Mouse (Mus musculus) left cerebral cortex, adult 2 months (tissue): ENCODE results near the gene Hk1. TPM values are rescaled to one million over a fixed set of nuclear protein-coding genes. Genes with fewer than 3 reads are reported as not detected.
"Not testable (repeated sequence)": the region's sequence is repeated elsewhere in the genome, so short reads cannot be mapped to it uniquely, and the experiment has no call there.

Source experiments
- DNase-seq, 2 experiments: peaks; one replicate each; pipeline ENCODE4 v3.0.0; 2021 to 2022; ENCODE audit warnings: low spot score in 2 of 2, mixed read lengths in 1 of 2; ENCODE audit errors: extremely low spot score in 1 of 2
- H3K27ac ChIP-seq: fragments of 200-600 bp; 2 replicates; pipeline ENCODE4 v1.8.1; 2022
- H3K4me3 ChIP-seq: fragments of 200-600 bp; 2 replicates; pipeline ENCODE4 v1.8.1; 2022
- CTCF ChIP-seq: fragments of 200-600 bp; IDR thresholded peaks from 2 replicates; pipeline ENCODE4 v1.8.1; 2022; ENCODE audit warnings: antibody characterized with exemption, mild to moderate bottlenecking, moderate library complexity
- intact Hi-C: fragments of 180-260 bp; cut with DNase I; formaldehyde crosslinking; loops from one replicate; pipeline ENCODE4 v1.15.1; 2025
- total RNA-seq, 2 experiments: library from RNA; stranded (reverse); gene quantifications; 2 replicates each; pipeline ENCODE4 v1.2.3; 2021

Hk1 gene
- total RNA-seq, 2 experiments from 2014 or later: 298 to 310 TPM

DNA sequence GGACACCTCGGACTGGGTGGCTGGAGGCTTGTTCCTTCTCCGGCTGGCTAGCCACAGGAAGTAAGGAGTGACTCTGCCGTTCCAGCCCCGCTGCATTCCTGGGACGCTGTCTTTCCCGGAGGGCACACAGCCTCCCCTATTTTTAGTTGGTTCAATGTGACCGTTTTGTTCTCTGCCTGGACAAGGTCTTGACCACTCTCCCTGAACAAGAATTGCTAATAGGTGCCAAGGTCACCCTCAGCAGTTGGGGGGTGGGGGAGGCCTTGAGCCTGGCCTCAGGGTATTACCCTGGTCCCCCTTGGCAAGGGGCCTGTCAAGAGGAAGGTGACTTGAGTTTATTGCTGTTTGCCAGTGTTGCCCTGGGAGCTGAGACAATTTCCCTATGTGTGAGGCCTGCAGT lies 49.9 kb downstream of the Hk1 start:
- no peak for TF ChIP-seq CTCF
- no peak for DNase-seq
- no peak overlapping the region for H3K27ac ChIP-seq
- no peak overlapping the region for H3K4me3 ChIP-seq
- intact Hi-C loops: no loop called here

DNA sequence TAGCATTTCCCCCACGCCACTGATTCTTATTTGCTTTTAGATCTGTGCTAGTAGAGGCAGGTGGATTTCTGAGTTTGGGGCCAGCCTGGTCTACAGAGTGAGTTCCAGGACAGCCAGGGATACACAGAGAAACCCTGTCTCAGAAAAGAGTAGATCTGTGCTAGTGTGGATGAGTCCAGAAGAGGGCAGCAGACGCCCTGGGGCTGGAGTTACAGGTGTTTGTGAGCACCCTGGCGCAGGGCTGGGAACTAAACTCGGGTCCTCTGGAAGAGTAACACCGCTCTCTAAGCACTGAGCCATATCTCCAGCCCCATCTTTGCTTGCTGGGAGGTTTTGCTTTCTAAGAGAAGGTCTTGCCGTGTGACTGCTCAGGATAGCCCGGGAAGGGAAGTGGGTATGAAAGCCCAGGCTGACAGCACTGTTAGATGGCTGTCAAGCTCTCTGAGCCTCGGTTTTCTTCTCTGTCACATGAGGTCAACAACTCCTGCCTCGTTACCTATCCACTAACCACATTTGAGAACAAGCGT lies 50.8 kb downstream of the Hk1 start:
- H3K27ac ChIP-seq: no peak overlapping the region
- no peak for DNase-seq
- intact Hi-C loops: no loop called here
- peak; percentile 27 for TF ChIP-seq CTCF
- H3K4me3 ChIP-seq: no peak overlapping the region

DNA sequence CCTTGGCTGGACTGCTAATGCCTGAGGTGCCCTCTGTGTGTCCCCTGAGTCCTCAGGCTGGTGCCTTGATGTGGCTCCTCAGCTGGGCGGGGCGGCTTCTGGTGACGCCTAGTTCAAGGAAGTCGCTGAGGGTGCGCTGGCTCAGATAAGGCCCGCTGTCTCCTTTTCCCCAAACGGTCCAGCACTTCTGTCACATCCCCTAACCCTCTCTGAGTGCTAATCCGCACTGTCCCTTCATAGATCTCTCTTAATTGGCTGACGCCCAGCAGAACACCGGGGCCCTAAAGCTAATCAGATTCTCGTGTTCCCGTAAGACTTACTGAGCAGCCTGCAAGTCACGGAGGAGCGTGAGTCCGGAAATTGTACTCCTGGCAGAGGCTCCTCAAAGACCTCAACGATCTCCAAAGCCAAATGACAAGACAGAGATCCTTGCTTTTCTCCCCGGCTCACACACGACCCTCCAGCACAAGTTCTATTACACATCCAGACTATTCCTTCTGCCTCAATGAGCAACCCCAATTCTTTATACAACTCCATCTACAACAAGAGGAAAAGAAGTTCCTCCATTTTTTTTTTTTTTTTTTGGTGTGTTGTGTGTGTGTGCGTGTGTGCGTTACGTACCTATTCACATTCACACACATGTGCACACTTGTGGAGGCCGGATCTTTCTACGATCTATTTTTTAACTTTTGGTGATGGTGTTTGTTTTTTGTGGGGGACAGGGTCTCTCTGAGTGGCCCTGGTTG lies 52.0 kb downstream of the Hk1 start:
- no peak overlapping the region for H3K27ac ChIP-seq

DNA sequence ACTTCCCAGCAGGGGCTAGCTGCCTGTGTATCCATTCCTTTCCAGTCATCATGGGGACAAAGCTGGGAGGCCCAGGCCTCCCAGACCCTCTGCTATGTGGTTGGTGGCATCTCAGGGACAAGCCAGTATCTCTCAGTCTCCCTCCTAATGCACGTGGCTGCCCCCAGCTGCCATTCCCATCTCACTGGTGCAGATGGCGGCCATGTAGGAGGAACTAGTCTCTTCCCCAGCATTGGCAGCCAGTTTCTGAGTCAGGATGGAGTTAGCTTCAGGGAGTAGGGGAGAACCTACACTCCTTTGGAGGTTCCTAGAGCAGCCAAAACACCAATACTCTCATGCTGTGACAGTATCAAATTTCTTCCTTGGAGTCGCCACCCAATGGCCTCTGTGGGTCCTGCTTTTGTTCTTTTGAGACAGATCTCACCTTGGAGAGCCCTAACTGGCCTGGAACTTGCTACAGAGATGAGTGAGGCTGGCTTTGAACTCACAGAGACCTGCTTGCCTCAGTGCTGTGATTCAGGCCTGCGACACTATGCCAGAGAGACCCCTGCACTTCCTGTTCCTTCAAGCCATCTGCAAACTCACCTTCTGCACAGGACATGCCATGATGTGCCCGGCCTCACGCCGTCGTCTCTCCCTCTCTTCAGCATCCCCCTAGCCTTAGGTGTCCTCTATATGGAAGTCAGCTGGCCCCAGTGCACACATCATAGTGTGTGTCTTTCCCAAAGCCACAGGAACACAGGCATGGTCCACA lies 52.7 kb downstream of the Hk1 start:
- DNase-seq: no peak
- TF ChIP-seq CTCF: no peak
- intact Hi-C loops: no loop called here
- Histone ChIP-seq H3K27ac (no peak overlapping the region), H3K4me3 (no peak overlapping the region)

More for the DNA sequence above, 52.0 kb downstream of the Hk1 start:
- H3K4me3 ChIP-seq: no peak overlapping the region
- no peak for TF ChIP-seq CTCF
- intact Hi-C loops: no loop called here
- no peak for DNase-seq

DNA sequence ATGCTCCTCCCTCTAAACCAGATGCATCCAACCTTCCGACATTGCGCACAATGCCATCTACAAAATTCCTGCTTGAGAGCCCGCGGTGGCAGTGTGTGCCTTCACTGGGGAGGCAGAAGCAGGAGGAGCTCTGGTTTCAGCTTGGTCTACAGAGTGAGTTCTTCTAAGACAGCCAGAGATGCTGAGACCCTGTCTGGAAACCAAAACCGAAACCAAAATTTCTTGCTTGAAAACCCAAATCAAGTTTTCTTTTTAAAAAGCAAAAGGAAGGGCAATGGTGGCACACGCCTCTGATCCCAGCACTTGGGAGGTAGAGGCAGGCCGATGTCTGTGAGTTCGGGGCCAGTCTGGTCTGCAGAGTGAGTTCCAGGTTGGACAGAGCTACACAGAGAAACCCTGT lies 53.7 kb downstream of the Hk1 start:
- no peak for DNase-seq
- no peak for TF ChIP-seq CTCF
- no peak overlapping the region for H3K4me3 ChIP-seq
- no peak overlapping the region for H3K27ac ChIP-seq
- intact Hi-C loops: no loop called here

DNA sequence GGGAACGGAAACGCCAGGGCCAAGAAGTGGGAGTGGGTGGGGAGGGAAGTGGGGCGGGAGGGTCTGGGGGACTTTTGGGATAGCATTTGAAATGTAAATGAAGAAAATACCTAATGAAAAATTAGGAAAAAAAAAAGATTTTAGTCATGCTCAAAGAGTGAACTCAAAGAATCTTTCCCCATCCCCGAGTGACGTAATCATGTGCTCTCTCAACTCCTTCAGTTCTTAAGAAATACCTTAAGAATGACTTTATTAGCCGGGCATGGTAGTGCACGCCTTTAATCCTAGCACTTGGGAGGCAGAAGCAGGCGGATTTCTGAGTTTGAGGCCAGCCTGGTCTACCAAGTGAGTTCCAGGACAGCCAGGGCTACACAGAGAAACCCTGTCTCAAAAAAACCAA lies 56.9 kb downstream of the Hk1 start:
- H3K27ac ChIP-seq, intact Hi-C loops, DNase-seq, H3K4me3 ChIP-seq: not testable (repeated sequence)

DNA sequence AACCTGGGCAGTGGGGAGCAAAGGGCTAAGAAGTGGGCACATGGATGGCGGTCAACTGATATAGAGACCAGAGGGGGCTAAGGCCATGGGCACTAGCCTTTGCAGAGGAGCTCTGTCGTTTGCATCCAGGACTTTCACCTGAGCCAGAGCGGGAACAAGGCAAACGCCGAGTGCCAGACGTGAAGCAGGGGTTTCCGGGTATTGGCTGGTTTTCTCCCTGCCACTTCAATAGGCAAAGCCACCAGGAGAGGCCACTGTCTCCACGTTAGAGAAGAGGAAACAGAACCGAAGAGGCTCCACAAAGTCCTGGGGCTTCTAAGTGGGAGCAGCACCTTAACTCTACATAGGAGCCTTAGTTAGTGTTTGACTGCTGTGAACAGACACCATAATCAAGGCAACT lies 58.3 kb downstream of the Hk1 start:
- peak; percentile 26 for TF ChIP-seq CTCF
- DNase-seq: no peak
- Histone ChIP-seq H3K27ac (no peak overlapping the region), H3K4me3 (no peak overlapping the region)
- intact Hi-C loops: no loop called here

DNA sequence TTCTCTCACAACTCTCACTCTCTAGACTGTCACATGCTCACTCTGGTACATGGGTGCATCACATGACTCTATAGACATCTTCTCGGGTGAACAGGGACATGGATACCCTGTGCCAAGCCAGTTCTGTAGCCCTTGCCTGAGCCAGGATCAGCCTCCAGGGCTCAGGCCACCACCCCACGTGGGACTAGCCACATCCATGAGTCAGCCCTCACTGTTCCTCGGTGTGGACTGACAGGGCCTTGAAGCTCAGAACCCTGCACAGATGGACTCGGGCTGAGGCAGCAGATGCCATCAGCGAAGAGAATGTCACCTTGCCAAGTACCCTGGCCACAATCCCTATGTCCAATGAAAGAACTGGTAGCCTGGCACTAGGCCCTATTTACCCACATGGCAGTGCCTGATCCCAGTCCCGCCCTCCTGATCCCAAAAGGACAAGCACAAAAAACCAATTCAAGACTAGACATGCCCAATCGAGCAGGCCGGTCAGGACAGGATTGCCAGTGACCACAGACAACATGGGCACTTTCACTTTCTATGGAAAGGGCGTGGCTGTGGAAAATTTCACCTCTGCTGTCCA lies 59.2 kb downstream of the Hk1 start:
- Histone ChIP-seq H3K27ac (no peak overlapping the region; the same call in 1 of the 2 replicates), H3K4me3 (no peak overlapping the region)
- intact Hi-C loops: no loop called here
- DNase-seq: no peak
- no peak for TF ChIP-seq CTCF

DNA sequence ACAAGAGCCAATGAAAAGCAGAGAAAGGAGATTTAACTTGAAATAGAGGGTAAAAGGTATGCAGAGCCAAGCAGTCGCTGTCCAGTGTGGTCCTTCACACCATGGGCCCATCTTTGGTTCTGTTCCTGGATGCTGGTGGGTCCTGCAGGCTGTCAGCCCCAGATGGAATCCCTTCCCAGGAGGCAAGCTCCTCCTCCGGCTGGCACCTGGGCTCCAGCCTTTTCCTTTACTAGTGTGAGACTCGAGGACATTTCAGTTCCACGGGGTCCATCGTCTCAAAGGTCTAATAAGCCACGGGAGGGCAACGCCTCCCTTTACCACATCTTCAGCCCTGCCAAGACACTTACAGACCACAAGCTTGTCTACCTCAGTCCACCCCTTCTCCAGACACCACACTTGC lies 60.6 kb downstream of the Hk1 start:
- H3K27ac ChIP-seq: no peak overlapping the region
- intact Hi-C loops: no loop called here
- TF ChIP-seq CTCF: no peak
- no peak for DNase-seq
- no peak overlapping the region for H3K4me3 ChIP-seq

DNA sequence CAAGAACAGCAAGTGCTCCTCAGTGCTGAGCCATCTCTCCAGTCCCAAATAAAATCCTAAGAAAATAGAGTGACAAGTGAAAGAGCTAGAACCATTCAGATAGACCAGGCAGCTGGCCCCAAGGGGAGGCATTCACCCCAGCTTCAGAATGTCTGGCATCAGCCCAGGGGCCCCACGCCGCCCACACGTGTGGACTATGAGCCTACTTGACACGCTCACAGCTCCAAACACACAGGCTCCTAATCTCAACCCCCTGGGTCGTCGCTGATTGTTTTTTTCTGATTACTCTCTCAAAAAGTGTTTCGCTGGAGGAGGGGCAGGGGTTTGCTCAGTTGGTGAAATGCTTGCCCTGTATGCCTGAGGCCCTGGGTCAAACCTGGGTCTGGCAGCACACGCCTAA lies 63.2 kb downstream of the Hk1 start:
- no peak for DNase-seq
- TF ChIP-seq CTCF: no peak
- H3K27ac ChIP-seq: no peak overlapping the region
- H3K4me3 ChIP-seq: no peak overlapping the region
- intact Hi-C loops: no loop called here

DNA sequence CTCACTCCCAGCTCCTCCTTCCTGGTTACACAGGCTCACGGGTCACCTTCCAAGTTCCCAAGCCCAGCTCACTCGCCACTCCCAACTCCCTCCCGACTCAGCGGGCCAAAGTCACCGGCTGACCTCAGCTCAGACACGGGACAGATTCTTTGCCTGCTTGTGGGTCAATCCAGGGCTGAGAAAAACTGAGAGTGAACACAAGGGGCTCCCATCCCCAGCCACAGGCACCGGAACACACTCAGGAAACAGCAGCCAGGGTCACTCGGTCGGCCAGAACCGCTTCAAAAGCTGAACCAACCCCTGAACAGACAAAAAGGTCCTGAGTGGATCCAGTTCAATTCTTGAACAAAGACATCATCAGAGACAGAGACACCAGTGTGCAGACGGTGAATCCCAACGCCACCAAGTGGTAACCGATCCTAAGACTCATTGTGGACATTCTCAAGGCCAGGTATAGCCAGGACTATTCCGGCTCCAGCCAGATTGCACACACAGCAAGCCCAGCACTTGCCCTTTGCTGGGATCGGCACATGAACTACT lies 65.8 kb downstream of the Hk1 start:
- intact Hi-C loops: no loop called here
- no peak for TF ChIP-seq CTCF
- Histone ChIP-seq H3K4me3 (no peak overlapping the region), H3K27ac (no peak overlapping the region)
- DNase-seq: no peak

DNA sequence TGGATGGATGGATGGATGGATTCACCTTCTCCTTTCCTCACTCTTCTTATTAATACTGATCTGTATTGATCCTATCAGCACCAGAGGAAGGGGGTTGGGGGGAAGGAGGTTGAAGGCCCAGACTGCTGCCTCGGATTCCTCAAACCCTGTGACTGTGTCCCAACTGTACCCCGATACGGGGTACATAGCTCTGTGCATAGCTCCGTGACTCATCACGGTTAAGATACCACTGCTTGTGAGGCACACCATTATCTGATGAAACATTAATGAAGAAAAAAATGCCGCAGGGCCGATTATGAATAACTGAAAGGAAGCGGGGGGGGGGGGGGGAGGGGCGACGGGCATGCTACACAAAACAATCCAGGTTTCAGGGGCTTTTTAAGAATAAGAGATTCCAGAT lies 66.6 kb downstream of the Hk1 start:
- DNase-seq: no peak
- no peak overlapping the region for H3K27ac ChIP-seq
- H3K4me3 ChIP-seq: no peak overlapping the region
- TF ChIP-seq CTCF: no peak
- intact Hi-C loops: no loop called here
